Comparison of ENCODE assay signal across 8 mouse cellular contexts in the genomic region with DNA sequence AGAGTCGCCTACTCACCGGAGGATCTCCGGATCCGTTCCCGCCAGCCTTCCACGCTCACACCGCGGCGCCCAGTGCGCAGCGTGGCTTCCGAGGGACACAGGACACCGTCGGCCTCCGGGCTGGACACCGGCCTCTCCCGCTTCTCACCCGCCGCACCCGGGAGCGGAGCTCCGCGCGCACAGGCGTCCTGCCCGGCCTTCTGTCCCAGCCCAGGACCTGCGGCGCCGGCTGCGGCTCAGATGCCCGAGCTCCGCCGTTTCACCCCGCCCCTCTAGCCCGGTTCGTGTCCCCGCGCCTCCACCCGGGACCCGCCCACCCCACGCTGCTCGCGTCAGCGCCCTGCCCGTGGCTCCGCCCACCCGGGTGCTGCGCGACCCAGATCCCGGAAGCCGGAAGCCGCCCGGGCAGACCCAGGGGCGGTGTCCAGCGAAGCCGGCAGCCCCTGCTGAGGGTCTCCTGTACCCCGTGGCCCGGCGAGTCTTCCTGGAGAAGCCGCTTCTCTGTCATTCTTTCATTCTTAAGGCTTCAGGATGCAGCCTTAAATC. TPM values are rescaled to one million over a fixed set of nuclear protein-coding genes. Genes with fewer than 3 reads are reported as not detected.
DNase-seq lines count a peak whose midpoint lies in the region; ATAC-seq lines count a peak whose summit lies in the region.

A gene (minus strand): TSS at position 272 of the 546 bp plus-strand sequence.

- peak; percentile 64 for DNase-seq in WW6 (ENCODE audit: low read depth, low spot score)
- peak; percentile 91 to 97 for DNase-seq in cerebellum, postnatal 25 days
- peak; percentile 51 to 73 for DNase-seq in frontal cortex, postnatal 25 days (ENCODE audit: low spot score in 2 of 2)
- peak; percentile 87 for DNase-seq in hindbrain, embryonic 14.5 days (ENCODE audit: low spot score)
- peak; percentile 80 to 86 for DNase-seq in left cerebral cortex, adult 18-20 months (ENCODE audit: low spot score in 2 of 2)
- DNase-seq in retina, postnatal 7 days (ENCODE audit: low read depth, low spot score), result peak; percentile 80
- peak; percentile 76 to 88 for DNase-seq in urinary bladder, adult 18-20 months (ENCODE audit: low spot score in 2 of 2)

- H3K4me1 ChIP-seq in hindbrain, embryonic 14.5 days (replicated peaks; ENCODE audit: control insufficient read depth, insufficient read depth, low read length), result peaks cover 12% of the 10 kb centered on the region; the same call in 1 of the 2 replicates

- H3K9ac ChIP-seq in hindbrain, embryonic 14.5 days, result peak within 1 kb of the TSS; percentile 69

- peak within 1 kb of the TSS; percentile 74 for H3K4me3 ChIP-seq in hindbrain, embryonic 14.5 days (replicated peaks; ENCODE audit: low read length)
- H3K4me3 ChIP-seq in macrophage (ENCODE audit: inconsistent target), result peak within 1 kb of the TSS; percentile 61

- ATAC-seq in hindbrain, embryonic 14.5 days (ENCODE audit: low FRiP score), result peak; percentile 97

- H3K9me3 ChIP-seq in hindbrain, embryonic 14.5 days (ENCODE audit: control insufficient read depth, low read length), result no peaks in the 10 kb centered on the region

- H3K36me3 ChIP-seq in hindbrain, embryonic 14.5 days (replicated peaks; ENCODE audit: control insufficient read depth, insufficient read depth), result peaks cover 7% of the 10 kb centered on the region
- H3K36me3 ChIP-seq in macrophage (ENCODE audit: inconsistent target), result no peaks in the 10 kb centered on the region

- H3K79me2 ChIP-seq in macrophage (ENCODE audit: inconsistent target), result no peaks in the 10 kb centered on the region

- peak within 1 kb of the TSS; percentile 73 for H3K27ac ChIP-seq in hindbrain, embryonic 14.5 days
- peak within 1 kb of the TSS; percentile 72 for H3K27ac ChIP-seq in macrophage

- peak within 1 kb of the TSS; percentile 84 for H3K4me2 ChIP-seq in hindbrain, embryonic 14.5 days (replicated peaks)

- H3K27me3 ChIP-seq in hindbrain, embryonic 14.5 days (ENCODE audit: control insufficient read depth, insufficient read depth, low read length), result no peaks in the 10 kb centered on the region

- under 1% methylated on average over 54 of the region's 60 CpGs for WGBS in hindbrain, embryonic 14.5 days
- WGBS in macrophage (ENCODE audit: missing documents), result under 1% methylated on average over 41 of the region's 60 CpGs

RNA-seq across cellular contexts. Expression of the gene that starts here (rescaled TPM):
- 5.4 and 6.0 TPM in 2 replicates for polyA plus RNA-seq in hindbrain, embryonic 14.5 days (2014; fragmentation: Nextera tagmentation; extraction: Ambion mirVana)
- 1 to 10 TPM; 1.7 to 1.9 TPM for total RNA-seq in left cerebral cortex, adult 18-20 months (2021)
- 10 to 100 TPM in 2 of 26 experiments, 1 to 10 TPM in 23, under 1 TPM in 1; 0.50 to 18.3 (median 3.5) TPM for total RNA-seq in macrophage (2018; cell fraction: chromatin; rRNA removed)
- under 1 TPM in 25 of 26 experiments, not detected in 1; 0.10 to 0.90 (median 0.40) TPM for total RNA-seq in macrophage (2018; cell fraction: cytosol; rRNA removed)
- total RNA-seq in macrophage (2018; cell fraction: nucleus; rRNA removed), result 1 to 10 TPM in 24 of 26 experiments, under 1 TPM in 2; 0.32 to 9.3 (median 2.2) TPM
- 0.46 to 0.93 TPM (median 0.59 TPM) in 3 replicates for polyA plus RNA-seq in macrophage (2018)

Comparison
In these comparisons a context has a peak if more than half of its experiments do, and no peak if none do; other contexts are left out.
1. Peak in every context shown above with its lines: DNase-seq, ATAC-seq, H3K4me3 ChIP-seq and H3K27ac ChIP-seq.